Mouse (Mus musculus): ENCODE data around the gene Ank.

Ank gene

DNA sequence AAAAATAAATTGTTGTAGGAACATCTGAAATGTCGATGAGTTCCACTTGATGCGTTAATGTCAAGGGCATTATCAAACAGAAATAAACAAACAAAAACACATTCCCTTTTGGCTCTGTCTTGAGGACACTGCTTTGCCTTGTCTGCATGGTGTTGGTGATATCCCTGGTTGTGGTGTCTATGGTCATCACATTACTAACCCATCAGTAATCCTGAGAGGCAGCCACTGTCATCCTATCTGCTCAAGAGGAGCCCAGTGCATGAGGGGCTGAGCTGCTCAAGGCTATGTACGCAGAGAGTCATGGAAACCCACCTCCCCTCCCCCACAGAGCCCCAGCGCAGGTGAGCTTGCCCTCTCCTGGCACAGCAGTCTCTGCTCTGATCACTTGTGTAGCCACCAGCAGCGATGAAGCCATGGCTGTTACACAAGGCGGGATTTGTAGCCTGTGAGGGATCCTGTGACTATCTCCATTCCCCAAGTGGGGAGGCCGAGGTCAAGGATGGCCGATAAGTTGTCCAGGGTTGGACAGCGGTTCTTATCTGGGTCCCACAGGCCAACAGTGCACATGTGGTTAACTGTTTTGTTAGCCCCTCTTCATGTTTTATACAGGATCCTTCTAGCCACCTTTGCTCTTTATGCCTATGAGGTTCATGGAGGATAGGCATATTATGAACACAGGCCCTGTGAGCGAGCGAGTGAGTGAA lies 30.3 kb downstream of the Ank start:
- DNase-seq (ENCODE audit: inconsistent age in 2 of 2, low spot score in 1 of 2) = no peak

DNA sequence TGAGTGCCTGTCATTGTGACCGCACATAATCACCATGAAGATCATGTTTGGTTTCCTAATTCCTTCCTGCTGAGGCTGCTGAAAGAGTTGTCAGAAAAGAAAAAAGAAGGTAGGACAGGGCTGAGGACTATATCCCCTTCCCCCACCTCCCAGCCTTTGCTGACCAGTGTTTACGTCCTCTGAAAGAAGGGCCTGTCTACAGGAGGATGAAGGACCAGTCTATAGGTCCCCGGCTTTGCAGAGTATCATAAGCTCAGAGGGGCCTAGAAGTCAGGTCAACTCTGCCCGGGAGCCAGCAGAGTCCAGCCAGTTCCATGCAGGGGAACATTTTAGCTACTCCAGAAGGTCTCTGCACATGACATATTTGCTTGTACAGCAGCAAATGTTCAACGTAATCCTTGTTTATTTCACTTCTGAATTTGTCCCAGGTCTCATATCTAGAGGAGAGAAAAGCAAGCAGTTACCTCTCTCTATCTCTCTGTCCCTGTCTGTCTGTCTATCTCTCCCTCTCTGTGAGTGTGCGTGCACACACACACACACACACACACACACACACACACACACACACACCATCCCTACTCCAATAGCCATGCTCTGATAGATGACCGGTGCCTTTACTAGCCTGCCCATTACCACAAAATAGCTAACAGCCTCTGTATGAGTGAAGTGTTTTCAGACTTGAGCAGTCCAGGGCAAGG lies 31.0 kb downstream of the Ank start:
- DNase-seq (ENCODE audit: inconsistent age in 2 of 2, low spot score in 1 of 2) = no peak

DNA sequence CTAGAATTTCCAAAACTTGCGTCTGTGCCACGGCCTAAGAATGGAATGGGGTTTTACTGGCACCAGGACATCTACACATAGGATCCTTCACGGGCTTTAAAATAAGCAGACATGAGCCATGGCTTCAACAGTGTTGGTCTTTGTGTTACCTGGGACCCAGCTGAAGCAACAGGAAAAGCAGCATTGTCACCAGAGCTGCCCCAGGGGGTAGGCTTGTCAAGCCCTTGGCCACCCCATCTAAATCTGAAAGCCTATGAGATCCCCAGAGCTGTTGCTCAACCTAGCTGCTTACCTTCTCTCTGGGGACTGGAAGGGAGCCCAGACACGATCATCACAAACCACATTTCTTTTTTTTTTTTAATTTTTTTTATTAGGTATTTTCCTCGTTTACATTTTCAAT lies 31.6 kb downstream of the Ank start:
- no peak for DNase-seq (ENCODE audit: inconsistent age in 2 of 2, low spot score in 1 of 2)

DNA sequence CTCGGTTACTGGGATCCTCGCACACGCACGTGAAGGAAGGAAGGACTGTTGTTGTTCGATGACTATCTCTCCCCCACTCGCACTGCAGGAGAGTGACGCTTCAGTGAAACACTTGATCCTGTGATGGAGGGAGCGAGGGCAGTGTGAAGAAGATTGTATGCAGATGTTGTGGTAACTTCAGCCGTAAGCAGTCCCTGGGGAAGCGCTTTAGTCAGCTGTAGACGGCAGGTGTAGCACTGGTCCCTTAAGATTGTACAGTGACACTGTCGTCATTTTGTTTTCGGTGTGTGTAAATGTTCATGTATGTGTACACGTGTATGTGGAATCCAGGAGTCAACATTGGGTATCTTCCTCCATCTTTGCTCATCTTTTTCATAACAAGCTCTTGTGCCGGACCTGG lies 33.9 kb downstream of the Ank start:
- no peak for DNase-seq (ENCODE audit: inconsistent age in 2 of 2, low spot score in 1 of 2)

DNA sequence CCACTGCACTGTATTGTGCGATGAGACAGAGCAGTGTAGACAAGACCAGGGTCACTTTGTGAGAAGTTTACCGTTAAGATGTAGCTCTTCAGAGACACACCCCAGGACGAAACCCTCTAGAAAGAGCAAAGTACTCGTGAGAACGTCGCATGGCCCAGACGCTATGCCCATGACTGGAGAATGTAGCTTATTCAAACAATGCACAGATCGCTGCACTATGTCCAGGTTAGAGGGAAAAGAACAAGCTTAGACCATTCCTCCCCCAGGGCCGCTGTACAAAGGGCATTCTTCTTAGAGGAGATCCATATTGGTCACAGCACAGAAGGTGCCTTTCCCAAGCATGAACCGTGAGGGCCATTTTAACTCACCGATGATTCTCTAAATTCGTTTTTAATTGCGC lies 35.9 kb downstream of the Ank start:
- DNase-seq (ENCODE audit: inconsistent age in 2 of 2, low spot score in 1 of 2) = no peak

DNA sequence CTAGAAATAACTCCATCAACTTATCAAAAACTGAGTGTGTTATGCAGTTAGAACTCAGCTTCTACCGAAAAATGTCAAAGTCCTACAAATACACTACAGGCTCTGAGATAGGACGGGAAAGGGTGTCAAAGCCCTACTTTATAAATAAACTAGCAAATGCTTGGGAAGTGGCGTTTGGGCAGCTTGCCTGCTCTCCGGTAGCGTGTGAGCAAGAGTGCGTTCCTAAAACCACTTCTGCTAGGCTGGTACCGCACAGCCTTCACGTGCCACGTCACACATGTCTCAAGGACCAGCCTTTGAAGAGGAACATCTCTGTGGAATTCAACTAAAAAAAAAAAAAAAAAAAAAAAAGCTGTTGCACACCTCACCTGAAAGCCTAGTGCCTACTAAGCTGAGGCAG lies 36.7 kb downstream of the Ank start:
- DNase-seq (ENCODE audit: inconsistent age in 2 of 2, low spot score in 1 of 2) = no peak

DNA sequence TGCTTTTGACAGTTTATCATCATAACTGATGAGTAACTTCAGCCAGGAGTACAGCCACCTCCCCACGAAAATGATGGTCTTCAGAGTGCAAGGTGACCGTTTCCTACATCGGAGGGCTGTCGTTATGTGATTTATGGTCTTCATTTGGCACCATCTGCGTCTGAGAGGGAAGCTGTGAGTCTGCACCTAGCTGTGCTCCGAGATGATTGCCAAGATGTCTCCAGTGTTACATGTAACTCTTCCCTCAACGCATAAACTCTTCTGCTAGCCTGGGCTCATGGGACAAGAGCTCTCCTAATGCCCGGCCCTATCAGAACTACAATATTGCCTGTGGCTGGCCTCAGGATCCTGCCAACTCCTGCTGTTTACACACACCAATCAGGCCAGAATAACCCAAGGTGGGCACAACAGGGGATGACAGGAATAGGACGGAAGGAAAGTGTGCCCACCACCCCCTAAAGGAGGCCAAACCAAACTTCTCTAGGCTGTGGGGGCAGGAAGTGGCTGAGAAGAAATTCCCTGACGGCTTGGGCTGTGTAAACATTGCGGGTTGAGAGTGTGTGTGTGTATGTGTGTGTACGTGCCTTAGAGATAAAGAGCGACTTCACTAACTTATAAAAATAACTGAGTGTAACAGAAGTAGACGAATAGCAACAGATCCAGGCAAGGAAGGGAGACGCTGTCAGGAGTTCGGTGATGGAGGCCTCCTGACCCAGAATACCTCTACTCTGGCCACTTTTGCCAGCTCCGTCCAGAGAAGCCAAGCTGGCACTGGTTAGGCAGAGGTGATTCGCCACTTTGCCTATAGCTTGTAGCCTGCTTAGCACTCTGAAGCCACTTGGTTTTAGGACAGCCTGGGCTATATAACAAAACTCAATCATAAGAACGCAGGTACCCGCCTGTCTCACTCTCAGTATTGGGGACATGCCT lies 37.6 kb downstream of the Ank start:
- DNase-seq (ENCODE audit: inconsistent age in 2 of 2, low spot score in 1 of 2) = no peak

DNA sequence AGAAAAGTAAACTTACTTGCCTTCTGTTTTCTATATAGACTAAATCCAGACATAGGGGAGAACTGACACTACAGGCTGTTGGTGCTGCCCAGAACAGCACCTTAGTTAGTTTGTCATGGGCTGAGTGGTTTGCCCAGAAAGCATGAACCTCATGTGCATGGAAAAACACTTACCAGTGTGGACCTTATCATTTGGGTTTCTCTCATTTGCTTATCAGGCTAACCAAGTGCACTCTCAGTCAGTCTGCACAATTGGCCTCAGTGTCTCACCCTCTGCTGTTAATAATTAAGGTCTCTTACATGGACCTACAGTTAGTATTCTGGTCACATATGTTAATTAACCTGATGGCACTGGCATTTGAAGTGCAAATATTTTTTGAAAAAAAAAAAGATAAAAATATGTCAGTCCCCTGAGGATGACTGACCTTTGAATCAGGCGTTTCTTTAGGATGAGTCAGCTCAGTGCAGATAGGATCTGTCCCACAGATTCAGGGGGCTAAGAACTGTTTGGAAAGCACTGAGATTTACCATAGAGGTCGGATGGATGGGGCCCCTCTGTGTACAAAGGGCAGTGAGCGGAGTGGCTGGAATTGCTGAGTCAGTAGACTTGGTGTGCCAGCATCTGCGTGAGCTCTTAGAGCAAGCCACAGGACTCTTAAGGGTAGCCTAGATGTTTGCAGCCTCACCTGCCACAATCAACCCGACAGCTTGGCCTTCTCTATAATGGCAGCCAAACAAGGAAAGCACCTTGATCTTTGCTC lies 39.8 kb downstream of the Ank start:
- peak; percentile 61 to 75 for DNase-seq (ENCODE audit: inconsistent age in 2 of 2, low spot score in 1 of 2)

DNA sequence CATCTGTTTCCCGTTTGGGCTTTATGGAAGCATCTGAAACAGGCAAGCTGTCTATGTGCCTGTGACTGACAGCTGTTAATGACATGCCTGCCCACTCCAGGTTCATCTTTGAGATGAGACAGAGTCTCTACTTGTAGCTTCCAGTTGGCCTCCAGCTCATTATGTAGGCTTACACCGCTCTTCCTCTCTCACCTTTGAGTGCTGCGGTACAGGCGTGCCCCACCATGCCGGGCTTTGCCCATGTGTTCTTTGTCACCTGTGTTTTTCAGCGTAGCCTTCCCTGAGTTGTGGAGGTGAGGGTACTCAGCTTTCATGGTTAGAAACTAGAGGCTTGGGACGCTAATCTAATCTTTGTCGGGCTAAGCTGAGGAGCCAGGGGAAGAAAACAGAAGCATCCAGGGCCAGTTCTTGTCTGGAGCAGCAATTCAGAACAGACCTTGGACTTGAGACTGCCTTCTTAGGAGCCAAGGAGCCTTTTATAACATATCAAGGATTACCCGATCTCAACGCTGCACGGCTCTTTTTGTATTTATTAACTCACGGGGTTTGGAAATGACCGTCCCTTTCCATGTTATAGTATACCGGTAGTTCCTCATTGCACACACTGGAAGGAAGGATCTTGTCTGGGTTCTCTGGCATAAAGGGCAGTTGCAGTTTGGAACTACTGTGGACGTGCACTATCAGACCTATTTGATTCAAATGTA lies 40.6 kb downstream of the Ank start:
- DNase-seq (ENCODE audit: inconsistent age in 2 of 2, low spot score in 1 of 2) = no peak

DNA sequence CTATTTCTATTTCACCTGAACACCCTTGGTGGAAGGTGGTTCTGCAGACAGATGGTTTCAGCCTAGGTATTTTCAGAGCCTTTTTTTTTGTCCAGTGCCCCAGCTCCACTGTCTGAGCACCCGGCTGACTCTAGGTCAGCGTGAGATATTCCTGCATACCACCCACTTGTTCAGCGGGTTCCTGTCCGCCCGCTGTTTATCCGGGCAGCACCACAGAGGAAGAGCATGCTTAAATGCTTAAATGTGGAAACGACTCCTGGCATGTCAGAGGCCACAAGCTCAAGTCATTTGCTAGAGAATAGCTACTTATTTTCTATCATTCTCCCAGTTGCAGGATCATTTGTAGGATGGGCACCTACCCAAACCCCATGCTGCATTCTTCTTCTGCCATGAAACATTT lies 41.7 kb downstream of the Ank start:
- no peak for DNase-seq (ENCODE audit: inconsistent age in 2 of 2, low spot score in 1 of 2)

DNA sequence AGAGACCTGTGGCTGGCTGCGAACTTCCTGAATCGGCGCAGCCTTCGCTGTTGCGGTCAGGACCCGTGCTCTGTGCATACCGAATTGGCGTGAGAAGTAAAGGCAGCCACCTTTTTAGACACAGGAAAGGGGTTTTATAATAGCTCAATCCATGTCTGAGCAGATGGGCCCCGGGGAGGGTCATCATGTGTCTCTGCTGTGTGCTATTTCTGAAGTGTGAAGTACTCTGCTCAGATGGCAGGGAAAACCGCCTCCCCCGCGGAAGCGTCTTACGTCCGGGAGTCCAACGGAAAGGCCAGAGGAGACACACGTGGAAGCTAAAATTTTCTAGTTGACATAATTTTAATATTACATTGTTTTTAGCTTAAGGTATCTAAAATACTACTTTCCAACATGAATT lies 42.5 kb downstream of the Ank start:
- DNase-seq (ENCODE audit: inconsistent age in 2 of 2, low spot score in 1 of 2) = no peak

DNA sequence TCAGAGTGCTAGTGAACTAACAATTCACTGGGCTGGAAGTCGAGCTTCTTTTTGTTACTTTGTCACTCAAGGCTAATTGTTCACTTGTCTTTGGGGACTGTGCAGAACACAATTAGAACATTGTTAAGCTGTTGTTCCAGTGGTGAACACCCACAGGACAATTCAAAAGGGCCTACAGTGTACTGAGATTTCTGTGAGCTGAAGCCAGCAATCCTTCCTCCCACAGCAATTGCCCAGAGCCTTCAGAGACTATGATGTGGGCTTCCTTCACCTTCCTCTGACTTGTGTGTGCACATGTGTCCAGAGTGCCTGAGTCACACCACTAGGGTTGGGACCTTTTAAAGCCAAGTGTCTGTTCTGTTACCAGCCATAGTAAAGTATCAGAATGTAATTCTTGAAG lies 50.5 kb downstream of the Ank start:
- DNase-seq (ENCODE audit: inconsistent age in 2 of 2, low spot score in 1 of 2) = no peak

DNA sequence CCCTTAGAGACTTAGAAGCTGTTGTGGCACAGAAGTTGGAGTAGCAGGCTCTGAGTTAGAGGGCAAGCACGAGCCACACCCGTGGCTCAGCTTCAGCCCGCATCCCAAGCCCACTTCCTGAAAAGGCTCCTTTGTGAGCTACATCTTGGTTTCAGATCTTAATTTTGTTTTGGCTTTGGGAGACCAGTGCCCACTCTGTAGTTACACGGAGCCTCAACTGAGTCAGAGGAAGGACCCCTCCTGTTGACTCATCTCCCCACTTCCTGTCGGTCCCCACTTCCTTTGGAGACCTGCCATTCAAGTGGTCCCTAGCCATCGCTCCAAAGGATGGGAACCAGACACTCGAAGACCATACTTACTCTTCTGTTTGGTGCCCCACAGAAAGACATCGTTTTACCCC lies 51.5 kb downstream of the Ank start:
- DNase-seq (ENCODE audit: inconsistent age in 2 of 2, low spot score in 1 of 2) = no peak

DNA sequence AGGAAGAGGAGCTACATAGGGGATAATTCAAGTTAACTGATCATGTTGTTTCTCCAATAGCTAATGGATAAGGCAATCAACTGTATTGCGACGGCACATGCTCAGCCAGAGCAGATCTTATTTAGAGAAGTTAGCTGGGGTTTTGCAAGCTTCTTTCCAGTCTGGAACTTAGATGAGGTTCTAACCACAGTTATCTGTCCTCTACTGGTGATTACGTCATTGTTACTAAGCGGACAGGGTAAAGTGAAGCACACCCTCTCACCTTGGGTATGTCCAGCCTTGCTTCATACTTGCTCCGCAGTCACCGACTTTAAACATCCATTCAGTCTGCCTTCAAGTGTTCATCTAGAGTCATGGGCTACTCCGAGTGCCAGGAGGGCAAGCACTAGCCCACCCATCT lies 53.4 kb downstream of the Ank start:
- no peak for DNase-seq (ENCODE audit: inconsistent age in 2 of 2, low spot score in 1 of 2)

DNA sequence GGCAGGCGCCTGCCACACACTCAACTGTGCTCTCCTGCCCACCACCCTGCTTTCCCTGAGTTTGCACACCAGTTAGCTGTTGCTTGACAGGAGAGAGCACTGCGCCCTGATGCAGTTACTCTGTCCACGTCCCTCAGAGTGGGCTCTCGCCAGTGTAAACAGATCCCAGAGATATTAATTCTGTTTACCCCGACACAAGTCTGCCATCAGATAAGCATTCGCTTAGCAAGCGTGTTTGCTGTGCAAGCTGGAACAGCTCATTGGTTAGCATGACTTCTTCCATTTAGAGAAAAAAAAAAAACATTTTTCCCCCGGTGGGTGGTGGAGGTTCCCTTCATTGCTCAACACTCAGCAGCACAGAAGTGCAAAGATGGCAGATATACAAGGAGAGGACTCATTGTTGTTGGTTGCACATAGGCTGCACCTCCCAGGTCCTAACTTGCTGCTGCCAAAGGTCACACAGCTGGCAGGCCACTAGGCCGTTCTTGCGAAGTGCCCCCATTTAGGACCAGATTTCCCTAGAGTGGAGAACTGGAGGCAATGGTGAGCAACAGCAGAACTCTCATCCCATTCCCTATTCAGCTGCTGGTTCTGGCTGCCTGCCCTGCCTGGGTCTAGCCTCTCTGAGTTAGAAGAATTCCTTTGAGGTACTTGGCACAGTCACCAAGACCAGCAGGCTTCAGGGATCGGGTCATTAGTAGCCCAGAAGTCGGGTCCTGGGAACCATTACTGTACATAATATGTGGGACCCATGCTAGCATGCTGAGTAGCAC lies 58.9 kb downstream of the Ank start:
- DNase-seq (ENCODE audit: inconsistent age in 2 of 2, low spot score in 1 of 2) = peak in 1 of 2 experiments; percentile 59

DNA sequence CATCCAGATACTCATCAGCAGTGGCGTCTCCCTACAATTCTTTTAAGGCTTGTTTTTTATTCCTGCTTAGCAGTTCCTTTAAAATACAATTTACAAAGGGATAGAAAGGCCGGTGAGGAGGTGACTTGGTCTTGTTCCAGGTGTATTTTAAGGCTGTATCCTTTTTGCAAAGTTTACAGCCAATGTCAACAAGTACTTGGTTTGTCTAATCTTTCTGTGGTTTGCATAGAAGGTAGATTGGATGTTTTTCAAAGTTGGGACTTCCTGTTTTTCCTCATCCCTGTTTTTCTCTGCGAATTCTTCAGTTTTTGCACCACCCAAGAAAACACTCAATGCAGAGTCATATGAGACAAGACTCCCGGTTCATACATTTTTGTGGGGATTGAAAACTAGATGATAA lies 62.4 kb downstream of the Ank start:
- no peak for DNase-seq (ENCODE audit: inconsistent age in 2 of 2, low spot score in 1 of 2)

DNA sequence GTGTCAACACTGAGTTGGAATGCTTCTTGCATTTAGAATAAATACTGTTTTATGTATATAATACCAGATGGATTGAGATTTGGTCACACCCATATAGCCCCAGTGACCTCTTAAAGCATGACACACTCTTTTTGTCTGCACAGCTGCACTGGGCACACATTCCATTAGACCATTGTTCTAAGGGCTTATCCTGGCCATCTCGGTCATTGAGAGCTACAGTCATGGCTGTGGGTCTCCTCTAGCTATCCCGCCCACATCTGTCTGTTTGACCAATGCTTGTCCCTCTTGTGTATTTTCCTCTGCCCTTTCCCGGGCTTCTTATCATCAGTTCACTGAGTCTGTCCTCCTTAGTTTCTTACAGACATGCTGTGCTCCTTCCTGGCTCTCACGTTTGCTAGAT lies 63.5 kb downstream of the Ank start:
- no peak for DNase-seq (ENCODE audit: inconsistent age in 2 of 2, low spot score in 1 of 2)

DNA sequence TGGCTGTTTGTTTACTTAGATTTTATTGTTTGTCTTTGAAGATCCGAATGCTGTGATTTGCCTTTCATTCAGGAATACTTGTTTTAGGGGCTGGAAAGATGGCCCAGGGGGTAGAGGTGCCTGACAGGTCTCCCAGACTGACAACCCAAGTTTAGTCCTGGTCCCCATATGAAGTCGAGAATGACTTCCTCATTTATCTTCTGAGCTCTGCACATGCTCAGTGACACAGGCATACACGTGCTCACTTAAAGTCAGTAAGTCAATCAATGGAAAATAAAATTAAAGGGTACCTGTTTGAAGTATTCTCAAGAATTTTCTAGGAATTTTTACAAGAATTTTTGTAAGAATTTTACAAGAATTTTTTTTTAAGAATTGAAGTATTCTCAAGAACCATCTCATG lies 66.6 kb downstream of the Ank start:
- no peak for DNase-seq (ENCODE audit: inconsistent age in 2 of 2, low spot score in 1 of 2)

DNA sequence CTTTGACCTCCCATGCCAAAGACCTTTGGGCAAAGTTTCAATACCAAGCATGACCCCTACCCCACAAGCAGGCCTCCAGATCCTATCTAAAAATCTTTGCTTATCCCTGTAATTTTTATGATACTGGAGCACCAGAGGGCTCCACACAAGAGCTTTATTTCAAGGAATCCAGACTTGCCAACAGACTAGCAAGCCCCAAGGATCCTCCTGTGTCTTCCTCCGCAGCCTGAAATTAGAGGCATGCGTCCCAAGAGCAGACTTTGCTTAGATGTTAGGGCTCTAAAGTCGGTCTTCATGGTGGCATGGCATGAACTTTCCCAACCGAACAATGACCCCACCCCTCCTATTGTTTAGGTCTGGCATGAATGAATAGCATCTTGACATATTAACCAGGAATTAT lies 69.2 kb downstream of the Ank start:
- no peak for DNase-seq (ENCODE audit: inconsistent age in 2 of 2, low spot score in 1 of 2)

DNA sequence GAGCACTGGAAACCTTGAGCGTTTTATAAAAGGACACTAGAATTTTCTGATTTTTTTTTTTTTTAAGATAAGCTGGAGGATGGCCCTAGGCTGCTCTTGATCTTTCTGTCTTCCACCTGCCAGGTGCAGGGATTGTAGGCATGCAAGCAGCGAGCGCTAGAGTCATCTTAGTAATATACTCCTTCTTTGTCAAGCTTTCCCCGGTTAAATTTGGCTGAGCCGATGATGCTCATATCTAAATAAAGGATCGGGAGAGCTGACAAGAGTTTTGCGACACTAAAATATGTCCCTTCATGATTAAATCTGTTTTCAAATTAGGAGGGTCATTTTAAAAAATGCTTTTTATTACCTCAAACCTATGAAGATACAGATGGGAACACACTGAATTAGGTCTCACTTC lies 69.7 kb downstream of the Ank start:
- DNase-seq (ENCODE audit: inconsistent age in 2 of 2, low spot score in 1 of 2) = no peak

All from adrenal gland, adult (tissue).